Mouse (Mus musculus): ENCODE results near the gene Rpl36-ps4.

Rpl36-ps4 gene

GRCm38 (mm10) chr17:87920677-87921076 is at the start of gene Rpl36-ps4:
Rpl36-ps4 (plus strand) TSS chr17:87920977.
- no peak for DNase-seq (ENCODE audit: low spot score)

DNA sequence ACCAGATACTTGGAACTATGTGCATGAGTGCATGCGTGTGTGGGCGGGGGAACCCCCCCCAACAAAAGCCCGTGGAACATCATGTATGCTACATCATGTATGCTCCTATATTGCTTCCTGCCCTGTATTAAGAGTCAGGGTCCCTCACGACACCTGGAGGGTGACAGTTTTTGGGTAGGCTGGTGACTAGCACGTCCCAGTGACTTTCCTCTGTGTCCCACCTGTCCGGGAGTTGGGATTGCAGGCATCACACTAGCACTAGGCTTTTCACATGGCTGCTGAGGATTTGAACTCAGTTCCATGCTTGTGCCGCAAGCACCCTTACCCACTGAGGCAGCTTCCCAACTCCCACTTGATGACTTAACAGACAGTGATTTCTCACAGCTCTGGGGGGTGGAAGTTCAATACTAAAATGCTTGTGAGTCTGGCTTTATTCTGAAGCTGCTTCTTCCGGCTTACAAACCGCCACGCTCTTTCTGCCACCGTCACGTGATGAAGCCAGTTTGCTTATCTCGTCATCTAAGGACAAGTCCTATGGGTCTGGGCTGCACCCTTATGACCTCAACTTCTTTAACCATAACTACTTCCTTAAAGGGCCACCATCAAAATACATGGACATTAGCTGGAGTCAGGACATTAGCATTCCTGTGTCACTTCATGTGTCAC is 49.2 kb upstream of the Rpl36-ps4 start:
- DNase-seq (ENCODE audit: low spot score): no peak

GRCm38 (mm10) chr17:87872286-87872685 is 48.5 kb upstream of the Rpl36-ps4 start:
- DNase-seq (ENCODE audit: low spot score): no peak

DNA sequence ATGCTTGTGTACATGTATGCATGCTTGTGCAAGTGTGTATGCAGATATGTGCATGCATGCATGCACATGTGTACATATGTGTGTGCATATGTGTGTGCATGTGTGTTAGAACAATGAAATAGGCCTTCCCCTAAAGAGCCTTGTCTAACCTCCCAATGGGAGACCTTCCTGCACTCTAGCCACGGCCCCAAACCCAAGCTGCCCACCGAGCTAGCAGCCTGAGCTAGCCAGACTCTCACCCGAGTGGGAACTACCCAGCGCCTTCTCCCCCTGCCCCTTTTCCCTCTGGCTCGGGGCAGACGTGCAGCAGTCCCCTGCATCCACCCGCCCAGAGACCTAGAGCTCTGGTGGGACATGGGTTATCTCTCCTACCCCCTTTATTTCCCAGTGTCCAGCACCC is 47.3 kb upstream of the Rpl36-ps4 start:
- DNase-seq (ENCODE audit: low spot score): no peak

DNA sequence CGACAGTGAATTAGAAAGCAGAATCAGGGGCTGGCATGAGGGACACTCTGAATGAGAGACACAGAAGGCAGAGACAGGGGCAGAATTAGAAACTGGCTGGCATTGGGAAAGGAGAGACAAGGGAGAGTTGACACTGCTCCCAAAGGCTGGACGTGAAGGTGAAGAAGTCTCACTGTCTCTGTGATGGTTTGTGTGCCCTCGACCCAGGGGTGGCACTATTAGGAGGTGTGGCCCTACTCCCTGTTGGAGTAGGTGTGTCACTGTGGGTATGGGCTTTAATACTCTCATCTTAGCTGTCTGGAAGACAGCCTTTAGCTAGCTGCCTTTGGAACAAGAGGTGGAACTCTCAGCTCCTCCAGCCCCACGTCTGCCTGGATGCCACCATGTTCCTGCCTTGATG is 46.8 kb upstream of the Rpl36-ps4 start:
- DNase-seq (ENCODE audit: low spot score): no peak

DNA sequence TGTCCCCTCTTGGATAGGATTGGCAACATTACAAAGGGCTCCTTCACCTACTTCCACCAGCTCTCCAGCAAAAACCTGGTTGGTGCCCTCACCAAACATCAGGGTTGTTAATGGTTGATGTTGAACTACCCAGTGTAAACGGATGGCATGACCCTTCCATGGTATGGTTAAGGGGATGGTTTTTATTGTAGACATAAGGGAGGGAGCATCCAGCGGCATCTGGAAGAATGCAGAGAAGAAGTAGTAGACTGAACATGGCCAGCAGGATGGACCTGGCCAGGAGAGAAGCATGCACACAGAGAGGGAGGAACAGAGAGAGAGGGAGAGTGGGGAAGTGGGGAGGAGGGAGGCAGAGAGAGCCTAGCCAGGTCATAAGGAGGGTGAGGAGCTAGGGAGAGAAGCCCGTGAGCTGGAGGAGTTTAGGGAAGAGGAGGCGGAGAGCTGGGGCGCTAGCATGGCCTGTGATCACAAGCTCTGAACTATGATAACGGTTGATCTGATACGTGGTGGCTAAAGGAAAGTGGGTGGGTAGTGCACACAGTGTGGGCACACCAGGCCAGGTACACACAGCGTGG is 45.3 kb upstream of the Rpl36-ps4 start:
- DNase-seq (ENCODE audit: low spot score): no peak

GRCm38 (mm10) chr17:87876295-87877000 is 44.3 kb upstream of the Rpl36-ps4 start:
- no peak for DNase-seq (ENCODE audit: low spot score)

DNA sequence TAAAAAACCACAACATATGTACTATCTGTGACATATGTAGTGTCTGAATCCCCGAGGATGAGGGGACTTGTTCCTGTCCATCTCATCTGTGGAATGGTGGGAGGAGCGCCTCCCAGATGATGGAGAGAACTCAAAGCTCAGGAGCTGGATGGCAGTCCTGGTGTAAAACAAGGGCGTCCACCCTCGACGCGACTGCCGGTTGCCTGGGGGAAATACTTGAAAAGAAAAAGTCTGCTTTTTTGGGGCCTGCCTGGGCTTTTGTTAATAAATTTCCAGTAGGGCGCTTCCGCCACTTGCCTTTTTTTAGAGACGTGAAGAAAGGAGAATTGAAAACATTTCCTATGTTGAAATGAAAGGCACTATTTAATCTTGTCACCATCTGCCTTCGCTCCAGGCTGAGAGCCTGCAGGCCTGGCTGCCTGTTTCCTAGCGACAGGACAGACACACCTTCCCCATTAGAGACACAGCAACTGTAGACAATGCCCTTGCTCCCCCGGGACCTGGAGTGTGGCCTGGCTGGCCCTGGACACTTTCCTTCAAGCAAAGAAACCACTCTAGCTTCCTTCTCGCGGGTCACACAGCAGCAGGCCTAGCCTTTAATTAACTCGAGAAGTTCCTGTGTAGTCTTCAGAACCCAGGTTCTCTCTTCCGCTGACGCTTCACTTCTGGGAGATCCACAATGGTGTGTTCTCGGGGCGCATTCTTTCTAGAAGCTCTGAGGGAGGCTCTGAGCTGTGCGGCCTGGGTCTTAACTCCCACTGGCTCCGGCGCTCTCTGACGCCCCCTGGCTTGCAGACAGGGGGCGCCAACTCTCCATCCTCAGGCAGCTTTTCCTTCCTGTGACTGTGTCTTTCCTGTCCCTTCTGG is 43.3 kb upstream of the Rpl36-ps4 start:
- DNase-seq (ENCODE audit: low spot score): no peak

DNA sequence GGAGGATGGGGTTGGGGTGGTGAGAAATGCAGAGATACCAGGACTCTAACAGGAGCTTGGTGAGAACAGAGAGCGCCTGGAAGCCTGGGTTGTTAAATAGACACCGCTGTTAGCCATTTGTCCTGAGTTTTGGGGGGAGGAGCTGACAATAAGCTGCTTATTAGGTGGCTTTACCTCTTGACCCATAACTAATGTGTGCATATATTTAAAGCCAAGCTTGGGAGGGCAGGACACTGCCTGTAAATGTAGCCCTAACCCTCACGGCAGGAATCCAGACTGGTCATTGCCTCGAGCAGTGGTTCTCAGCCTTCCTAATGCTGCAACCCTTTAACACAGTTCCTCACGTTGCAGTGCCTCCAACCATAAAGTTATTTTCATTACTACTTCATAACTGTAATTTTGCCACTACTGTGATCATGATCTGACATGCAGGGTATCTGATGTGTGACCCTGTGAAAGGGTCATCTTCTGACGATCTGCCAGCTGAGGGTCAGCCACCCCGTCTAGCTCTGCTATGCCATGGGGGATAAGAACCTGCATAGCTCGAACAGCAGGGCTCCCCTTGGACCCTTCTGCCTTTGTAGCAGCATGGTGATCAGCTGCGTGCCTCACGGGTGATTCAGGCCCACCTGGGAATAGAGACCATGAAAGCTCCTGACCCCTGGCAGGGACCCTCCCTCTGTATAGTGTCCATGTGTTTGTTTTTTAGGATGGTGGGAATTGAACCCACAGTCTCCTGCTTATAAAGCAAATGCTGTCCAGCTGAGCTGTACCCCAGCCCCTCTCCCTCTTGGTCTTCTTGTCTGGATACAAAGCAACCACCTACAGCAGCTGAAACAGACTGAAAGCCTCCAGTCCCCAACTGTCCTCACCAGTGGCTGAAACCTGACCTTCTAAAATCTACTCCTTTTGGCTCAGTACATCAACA is 42.0 kb upstream of the Rpl36-ps4 start:
- DNase-seq (ENCODE audit: low spot score): no peak

GRCm38 (mm10) chr17:87879484-87880225 is 41.1 kb upstream of the Rpl36-ps4 start:
- DNase-seq (ENCODE audit: low spot score): no peak

DNA sequence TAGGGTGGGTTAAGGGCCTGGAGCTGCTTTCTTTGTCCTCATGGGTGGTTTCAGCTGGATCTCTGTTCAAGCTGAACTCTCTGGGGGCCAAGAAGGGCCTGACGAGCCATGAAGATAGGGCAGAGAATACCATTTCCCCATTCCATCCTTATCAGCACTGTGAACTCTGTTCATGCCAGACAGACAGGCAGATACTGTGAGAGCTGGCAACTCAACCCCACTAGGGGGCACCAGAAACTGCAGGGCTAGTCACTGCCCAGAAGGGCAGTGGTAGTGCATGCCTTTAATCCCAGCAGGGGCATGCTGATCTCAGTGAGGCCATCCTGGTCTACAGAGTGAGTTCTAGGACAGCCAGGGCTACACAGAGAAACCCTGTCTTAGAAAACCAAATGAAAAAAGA is 38.2 kb upstream of the Rpl36-ps4 start:
- DNase-seq (ENCODE audit: low spot score): peak; percentile 39

DNA sequence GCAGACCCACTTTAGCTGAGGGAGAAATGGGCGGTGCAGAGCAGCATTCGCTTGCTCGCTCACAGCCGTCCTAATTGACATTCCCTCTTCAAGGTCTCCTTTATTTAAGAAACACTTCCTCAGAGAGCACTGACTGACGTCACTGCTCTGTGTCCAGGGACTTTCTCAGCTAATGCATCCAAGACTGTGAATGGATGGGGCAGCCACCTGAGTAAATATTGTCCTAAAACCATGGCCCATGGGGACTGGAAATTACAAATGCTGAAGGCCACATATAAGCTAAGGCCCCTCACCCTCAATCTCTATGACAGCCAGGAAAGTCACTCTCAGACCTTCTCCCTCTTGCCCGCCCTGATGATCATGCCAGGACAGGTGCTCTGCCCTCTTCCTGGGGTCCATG is 23.6 kb upstream of the Rpl36-ps4 start:
- DNase-seq (ENCODE audit: low spot score): no peak

DNA sequence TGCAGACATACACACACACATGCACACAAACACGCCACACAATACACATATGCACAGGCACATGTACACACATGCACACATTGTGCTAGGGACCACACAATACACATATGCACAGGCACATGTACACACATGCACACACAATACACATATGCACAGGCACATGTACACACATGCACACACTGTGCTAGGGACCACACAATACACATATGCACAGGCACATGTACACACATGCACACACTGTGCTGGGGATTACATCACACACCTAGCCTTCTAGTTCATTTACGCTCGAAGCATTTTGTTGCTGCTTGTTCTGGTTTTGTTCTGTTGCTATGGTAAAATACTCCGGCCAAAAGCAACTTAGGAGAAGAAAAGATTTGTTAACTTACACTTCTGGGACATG is 20.1 kb upstream of the Rpl36-ps4 start:
- no peak for DNase-seq (ENCODE audit: low spot score)

DNA sequence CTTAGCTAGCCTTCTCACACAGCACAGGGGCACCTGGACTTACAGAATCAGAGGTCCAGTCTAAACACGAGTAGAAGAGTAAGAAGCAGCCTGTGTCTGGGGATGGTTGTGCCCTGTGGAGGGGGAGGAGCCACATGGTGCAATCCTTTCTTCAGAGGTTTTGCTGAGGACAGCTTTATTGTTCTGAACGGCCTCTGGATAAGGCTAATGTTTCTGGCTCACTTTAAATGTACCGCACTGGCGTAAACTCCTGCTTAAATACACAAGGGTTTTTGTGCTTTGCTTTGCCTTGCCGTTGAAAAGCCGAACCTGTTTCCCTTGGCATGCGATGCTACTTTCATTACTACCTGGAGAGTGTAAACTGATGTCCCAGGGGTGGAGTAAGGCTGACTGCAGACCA is 19.6 kb upstream of the Rpl36-ps4 start:
- no peak for DNase-seq (ENCODE audit: low spot score)

DNA sequence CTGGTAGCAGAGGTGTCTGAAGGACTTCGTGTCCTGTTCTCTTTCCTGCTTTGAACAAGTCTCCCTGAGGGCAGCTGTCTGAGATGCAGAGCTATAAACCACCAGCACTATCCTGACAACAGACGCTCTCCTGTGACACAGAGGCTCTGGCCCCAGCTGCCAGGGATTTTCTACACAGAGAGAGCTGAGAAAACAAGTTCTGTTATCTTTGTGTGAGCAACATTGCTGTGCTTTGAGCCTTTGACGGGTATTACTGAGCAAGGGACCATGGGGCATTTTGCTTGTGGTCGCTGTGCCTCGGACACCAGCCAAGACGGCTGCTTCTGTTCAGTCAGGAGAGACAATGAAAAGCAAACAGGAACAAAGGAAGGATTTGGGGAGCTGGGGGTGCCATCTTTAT is 17.6 kb upstream of the Rpl36-ps4 start:
- no peak for DNase-seq (ENCODE audit: low spot score)

GRCm38 (mm10) chr17:87903725-87904124 is 17.1 kb upstream of the Rpl36-ps4 start:
- DNase-seq (ENCODE audit: low spot score): no peak

DNA sequence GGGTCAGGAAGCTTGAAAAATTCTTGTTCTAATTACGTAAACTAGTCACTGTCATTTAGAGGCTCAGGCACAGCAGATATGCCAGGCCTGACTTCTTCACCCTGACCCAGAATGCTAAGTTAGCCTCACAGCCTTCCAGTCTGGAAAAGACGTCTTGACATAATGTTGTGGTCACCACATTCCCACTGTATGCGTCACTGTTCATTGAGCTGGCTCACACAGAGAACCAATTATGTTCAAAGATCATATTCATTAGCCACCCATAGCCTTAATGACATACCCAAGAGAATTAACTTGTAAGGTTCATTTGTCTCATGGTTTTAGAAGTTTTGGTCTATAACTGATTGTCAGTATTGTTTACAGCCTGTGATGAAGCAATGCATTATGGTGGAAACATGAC is 5.4 kb upstream of the Rpl36-ps4 start:
- DNase-seq (ENCODE audit: low spot score): no peak

- DNase-seq (ENCODE audit: low spot score): no peak
Observed at GRCm38 (mm10) chr17:87918121-87918520, 2.7 kb upstream of the Rpl36-ps4 start.

GRCm38 (mm10) chr17:87934326-87934725 is 13.5 kb downstream of the Rpl36-ps4 start:
- no peak for DNase-seq (ENCODE audit: low spot score)

- no peak for DNase-seq (ENCODE audit: low spot score)
Observed at GRCm38 (mm10) chr17:87934736-87935135, 14.0 kb downstream of the Rpl36-ps4 start.

GRCm38 (mm10) chr17:87936156-87936555 is 15.4 kb downstream of the Rpl36-ps4 start:
- DNase-seq (ENCODE audit: low spot score): no peak

Data from lung, postnatal 25 days (tissue).